Mouse (Mus musculus) gastrocnemius, adult 2 months (tissue): Measurements from ENCODE around the gene Exoc2. TPM values are rescaled to one million over a fixed set of nuclear protein-coding genes. Genes with fewer than 3 reads are reported as not detected.

Experiments used
- DNase-seq: peaks from one replicate; pipeline ENCODE4 v3.0.0; 2022
- H3K27ac ChIP-seq: fragments of 200-600 bp; 2 replicates; pipeline ENCODE4 v1.8.1; 2022; ENCODE audit warnings: mild to moderate bottlenecking
- H3K4me3 ChIP-seq: fragments of 200-600 bp; 2 replicates; pipeline ENCODE4 v1.8.1; 2022; ENCODE audit warnings: mild to moderate bottlenecking, moderate library complexity
- CTCF ChIP-seq: fragments of 200-600 bp; IDR thresholded peaks from 2 replicates; pipeline ENCODE4 v1.8.1; 2022; ENCODE audit warnings: antibody characterized with exemption, mild to moderate bottlenecking, moderate library complexity
- intact Hi-C: fragments of 180-260 bp; cut with DNase I; formaldehyde crosslinking; loops from one replicate; pipeline ENCODE4 v1.15.1; 2025
- total RNA-seq, 2 experiments: library from RNA; stranded (reverse); gene quantifications; 2 replicates each; pipeline ENCODE4 v1.2.3; 2021

Exoc2 gene
- total RNA-seq, 2 experiments from 2014 or later: 14.2 to 15.1 TPM

DNA sequence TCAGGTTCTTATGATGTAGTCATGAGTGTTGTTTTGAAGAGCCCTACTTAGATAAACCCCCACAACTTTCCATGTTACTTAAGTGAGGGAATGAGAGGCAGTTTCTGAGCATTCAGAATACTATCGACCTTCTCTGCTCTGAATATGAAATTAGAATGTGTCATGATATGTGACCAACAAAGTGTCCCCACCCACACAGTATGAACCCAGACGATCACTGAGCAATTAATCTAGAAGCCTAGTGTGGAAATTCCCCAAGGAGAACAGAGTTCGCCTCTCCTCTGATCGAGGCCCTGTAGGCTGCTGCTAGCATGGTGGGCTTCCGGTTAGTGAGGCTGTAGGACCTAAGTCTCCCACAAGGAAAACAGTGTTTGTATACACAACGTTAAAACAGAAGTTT, 142.5 kb downstream of the Exoc2 start:
- no peak overlapping the region for H3K27ac ChIP-seq
- H3K4me3 ChIP-seq: no peak overlapping the region
- no peak for DNase-seq
- intact Hi-C loops: no loop called here
- TF ChIP-seq CTCF: no peak

GRCm38 (mm10) chr13:30826511-30826910, 147.4 kb downstream of the Exoc2 start:
- intact Hi-C loops: no loop called here
- TF ChIP-seq CTCF: no peak
- Histone ChIP-seq H3K27ac (no peak overlapping the region), H3K4me3 (no peak overlapping the region)
- no peak for DNase-seq

GRCm38 (mm10) chr13:30824903-30825302, 149.0 kb downstream of the Exoc2 start:
- no peak overlapping the region for H3K4me3 ChIP-seq
- intact Hi-C loops: no loop called here
- no peak for TF ChIP-seq CTCF
- no peak overlapping the region for H3K27ac ChIP-seq
- no peak for DNase-seq

- Histone ChIP-seq H3K4me3 (no peak overlapping the region), H3K27ac (no peak overlapping the region)
- TF ChIP-seq CTCF: no peak
- intact Hi-C loops: no loop called here
- DNase-seq: no peak
Observed at GRCm38 (mm10) chr13:30820555-30820954, 153.3 kb downstream of the Exoc2 start.

DNA sequence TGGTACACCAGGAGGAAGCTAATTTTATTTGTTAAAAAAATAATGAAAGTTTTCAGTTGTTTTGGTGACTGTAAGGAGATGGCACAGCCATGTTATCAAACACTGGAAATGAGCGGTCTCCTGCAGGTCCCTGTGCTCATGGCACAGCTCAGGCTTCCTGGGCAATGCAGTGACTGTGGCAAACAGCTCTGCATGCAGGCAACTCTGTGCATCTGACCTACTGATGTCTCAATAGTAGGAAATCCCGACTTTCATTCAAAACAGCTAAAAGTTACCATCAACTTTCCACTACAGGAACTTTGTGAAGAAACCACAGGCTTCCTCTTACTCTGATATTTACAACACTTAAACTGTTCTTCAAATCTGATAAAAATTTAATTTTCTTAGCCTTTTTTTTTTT, 154.0 kb downstream of the Exoc2 start:
- intact Hi-C loops: no loop called here
- no peak overlapping the region for H3K27ac ChIP-seq
- TF ChIP-seq CTCF: no peak
- DNase-seq: no peak
- H3K4me3 ChIP-seq: no peak overlapping the region

GRCm38 (mm10) chr13:30817436-30817835, 156.5 kb downstream of the Exoc2 start:
- Histone ChIP-seq H3K27ac (no peak overlapping the region), H3K4me3 (no peak overlapping the region)
- no peak for DNase-seq
- intact Hi-C loops: no loop called here
- no peak for TF ChIP-seq CTCF

DNA sequence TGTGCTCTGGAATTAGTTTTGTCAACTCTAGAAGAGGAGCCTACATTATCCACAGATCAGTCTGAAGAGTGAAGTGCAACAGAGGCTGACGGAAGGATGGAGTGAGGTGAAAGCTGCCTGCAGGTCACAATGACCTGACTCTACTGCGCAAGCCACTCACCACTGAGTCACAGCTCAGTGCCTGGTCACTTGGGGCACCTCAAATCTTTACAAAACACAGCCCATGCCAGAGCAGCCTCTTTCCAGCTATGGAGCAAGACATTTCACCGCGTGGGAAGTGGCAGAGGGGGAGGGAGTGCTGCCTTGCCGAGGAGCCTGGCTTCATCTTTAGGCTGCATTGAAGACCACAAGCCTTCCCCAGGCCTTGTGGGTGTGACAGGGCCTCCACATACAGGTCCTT, 159.6 kb downstream of the Exoc2 start:
- intact Hi-C loops: no loop called here
- DNase-seq: no peak
- Histone ChIP-seq H3K4me3 (no peak overlapping the region), H3K27ac (no peak overlapping the region)
- no peak for TF ChIP-seq CTCF

- Histone ChIP-seq H3K4me3 (no peak overlapping the region), H3K27ac (no peak overlapping the region)
- no peak for DNase-seq
- intact Hi-C loops: no loop called here
- TF ChIP-seq CTCF: no peak
Observed at GRCm38 (mm10) chr13:30813464-30813863, 160.4 kb downstream of the Exoc2 start.

DNA sequence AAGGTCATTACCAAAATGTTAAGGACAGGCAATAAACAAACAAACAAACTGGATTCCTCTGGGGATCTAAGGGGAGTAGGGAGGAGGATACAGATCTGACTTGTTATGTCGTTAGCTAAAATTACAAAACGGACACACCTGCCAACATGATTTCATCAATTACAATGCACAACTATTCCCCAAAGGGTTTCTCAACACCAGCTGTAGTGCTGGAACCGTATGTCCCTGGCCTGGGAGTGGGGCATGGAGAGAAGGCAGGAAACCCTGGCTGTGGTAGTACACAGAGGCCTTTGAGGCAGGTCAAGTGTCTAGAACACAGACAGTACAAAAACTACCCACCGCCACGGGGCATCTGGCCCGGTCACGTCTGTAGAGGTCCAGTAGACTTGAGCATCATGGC, 164.7 kb downstream of the Exoc2 start:
- no peak for TF ChIP-seq CTCF
- Histone ChIP-seq H3K4me3 (no peak overlapping the region), H3K27ac (peak overlapping the region; percentile 72)
- intact Hi-C loops: no loop called here
- DNase-seq: peak; percentile 56

GRCm38 (mm10) chr13:30802336-30802955, 171.4 kb downstream of the Exoc2 start:
- DNase-seq: no peak
- no peak for TF ChIP-seq CTCF
- H3K4me3 ChIP-seq: no peak overlapping the region
- intact Hi-C loops: no loop called here
- no peak overlapping the region for H3K27ac ChIP-seq

DNA sequence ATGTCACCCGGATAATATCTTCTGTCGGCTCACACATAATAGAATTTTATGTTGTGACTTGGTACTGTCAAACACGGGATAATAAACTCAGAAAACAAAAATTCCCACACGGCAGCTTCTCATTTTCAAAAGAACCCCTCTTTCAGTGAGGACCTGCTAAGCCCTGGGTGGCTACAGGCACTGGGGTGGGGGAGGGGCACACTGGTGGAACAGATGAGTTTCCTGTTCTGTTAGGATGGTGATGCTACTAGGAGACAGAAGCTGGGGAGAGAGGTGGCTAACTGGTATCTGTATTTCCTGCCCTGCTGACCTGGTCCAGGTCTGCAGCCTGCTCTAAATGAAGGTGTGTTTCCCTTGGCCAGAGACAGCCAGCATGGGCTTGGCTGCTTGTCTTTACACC, 172.0 kb downstream of the Exoc2 start:
- no peak for TF ChIP-seq CTCF
- intact Hi-C loops: no loop called here
- H3K4me3 ChIP-seq: no peak overlapping the region
- no peak overlapping the region for H3K27ac ChIP-seq
- no peak for DNase-seq

DNA sequence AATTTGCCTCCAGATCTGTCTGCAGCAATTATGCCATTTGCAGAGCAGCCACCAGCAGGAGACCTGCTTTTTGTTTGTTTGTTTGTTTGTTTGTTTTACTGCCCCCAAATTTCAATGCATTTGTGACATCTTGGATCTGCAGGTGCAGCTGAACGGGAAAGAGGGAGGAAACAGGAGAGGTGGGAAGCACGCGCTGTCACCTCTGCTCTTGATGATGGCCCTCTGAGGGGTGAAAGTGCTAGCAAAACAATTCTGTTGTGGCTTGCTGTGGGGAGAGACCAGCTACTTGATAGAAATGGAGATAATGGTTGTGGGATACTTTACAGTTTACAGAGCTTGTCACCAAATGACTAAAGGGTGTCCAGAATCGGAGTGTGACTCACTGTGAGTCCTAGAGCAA, 177.9 kb downstream of the Exoc2 start:
- intact Hi-C loops: no loop called here
- Histone ChIP-seq H3K4me3 (no peak overlapping the region), H3K27ac (no peak overlapping the region)
- no peak for TF ChIP-seq CTCF
- DNase-seq: no peak

DNA sequence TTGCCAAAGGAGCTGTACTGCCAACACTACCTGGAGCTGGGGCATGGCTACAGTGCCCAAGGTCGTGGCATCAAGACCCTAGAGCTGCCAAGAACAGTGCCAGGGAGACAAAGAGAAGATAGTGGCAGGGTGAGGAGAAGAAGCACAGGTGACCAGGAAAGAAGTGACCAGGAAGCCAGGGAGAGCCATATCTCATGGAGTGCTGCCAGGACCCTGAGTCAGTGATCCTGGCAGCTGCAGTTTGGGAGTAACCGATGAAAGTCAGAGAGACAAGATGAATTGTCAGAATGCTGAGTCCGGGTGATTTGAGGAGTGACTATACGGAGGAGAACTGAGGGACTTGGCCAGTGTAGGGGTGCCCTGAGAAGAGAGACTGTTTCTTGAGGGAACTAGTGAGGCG, 180.3 kb downstream of the Exoc2 start:
- intact Hi-C loops: no loop called here
- Histone ChIP-seq H3K27ac (no peak overlapping the region), H3K4me3 (no peak overlapping the region)
- no peak for TF ChIP-seq CTCF
- no peak for DNase-seq

DNA sequence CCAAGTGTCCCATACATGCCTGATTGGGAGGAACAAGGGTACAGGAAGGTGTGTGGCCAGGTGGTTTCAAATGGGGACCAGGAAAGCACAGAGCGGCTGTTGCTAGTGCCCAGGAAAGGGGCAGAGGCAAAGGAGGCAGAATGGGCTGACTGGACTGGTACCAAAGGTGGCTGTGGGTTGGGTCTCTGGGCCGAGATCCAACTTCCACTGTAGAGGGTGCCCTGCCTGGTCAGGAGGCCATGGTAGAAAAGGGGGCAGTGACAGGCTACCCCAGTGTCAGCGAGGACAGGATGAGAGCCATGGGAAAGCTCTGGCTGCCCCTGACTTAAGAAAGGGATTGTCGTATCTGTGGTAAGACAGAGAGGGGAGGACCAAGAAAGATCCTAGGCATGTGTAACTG, 180.7 kb downstream of the Exoc2 start:
- no peak overlapping the region for H3K27ac ChIP-seq
- DNase-seq: no peak
- H3K4me3 ChIP-seq: no peak overlapping the region
- TF ChIP-seq CTCF: no peak
- intact Hi-C loops: no loop called here

DNA sequence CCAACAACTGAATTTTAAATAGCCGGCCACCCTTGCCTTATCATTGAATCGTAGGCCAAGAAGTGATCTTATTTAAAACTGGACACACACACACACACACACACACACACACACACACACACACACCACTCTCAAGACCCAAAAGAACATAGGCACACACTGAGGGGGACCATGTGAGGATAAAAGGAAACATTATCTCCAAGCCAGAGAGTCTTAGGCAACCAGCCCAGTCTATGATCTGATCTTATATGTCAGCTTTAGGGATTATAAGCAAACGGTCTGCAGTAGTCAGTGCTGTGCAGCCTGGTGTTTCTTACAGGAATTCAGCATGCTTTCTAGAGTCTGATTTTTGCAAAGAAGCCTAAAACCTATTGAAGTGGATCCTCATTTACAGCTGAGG, 181.2 kb downstream of the Exoc2 start:
- Histone ChIP-seq H3K4me3 (no peak overlapping the region), H3K27ac (peak overlapping the region; percentile 38; the same call in 1 of the 2 replicates)
- no peak for DNase-seq
- intact Hi-C loops: no loop called here
- TF ChIP-seq CTCF: no peak
